Mouse (Mus musculus): ENCODE measurements at regions not wholly inside any gene's neighbourhood (a gene's known extent, or its start where the extent isn't known, plus 50 kb on each side); places are given as distances from the start of the nearest gene placed in this dataset.
"Not testable (repeated sequence)": the region's sequence is repeated elsewhere in the genome, so short reads cannot be mapped to it uniquely, and the experiment has no call there.

- no peak for DNase-seq
Measured at GRCm38 (mm10) chr17:52351293-52351692, 251.2 kb upstream of the Kcnh8 start.

GRCm38 (mm10) chr17:52350696-52351095 lies 251.8 kb upstream of the Kcnh8 start:
- DNase-seq = no peak

GRCm38 (mm10) chr17:52349872-52350271 lies 252.6 kb upstream of the Kcnh8 start:
- no peak for DNase-seq

- DNase-seq = no peak
Measured at GRCm38 (mm10) chr17:52348481-52349083, 253.9 kb upstream of the Kcnh8 start.

GRCm38 (mm10) chr17:52320586-52320985 lies 281.9 kb upstream of the Kcnh8 start:
- no peak for DNase-seq

- DNase-seq = no peak
Measured at GRCm38 (mm10) chr17:52316976-52317375, 285.5 kb upstream of the Kcnh8 start.

- DNase-seq = no peak
Measured at GRCm38 (mm10) chr17:52315879-52316278, 286.6 kb upstream of the Kcnh8 start.

GRCm38 (mm10) chr17:52315456-52315855 lies 287.1 kb upstream of the Kcnh8 start:
- DNase-seq = not testable (repeated sequence)

- no peak for DNase-seq
Measured at GRCm38 (mm10) chr17:52312043-52312442, 290.5 kb upstream of the Kcnh8 start.

- no peak for DNase-seq
Measured at GRCm38 (mm10) chr17:52308789-52309188, 293.7 kb upstream of the Kcnh8 start.

GRCm38 (mm10) chr17:52304133-52304532 lies 298.4 kb upstream of the Kcnh8 start:
- no peak for DNase-seq

- DNase-seq = no peak
Measured at GRCm38 (mm10) chr17:52303320-52303719, 299.2 kb upstream of the Kcnh8 start.

- DNase-seq = no peak
Measured at GRCm38 (mm10) chr17:52299769-52300168, 302.7 kb upstream of the Kcnh8 start.

GRCm38 (mm10) chr17:52285392-52285791 lies 317.1 kb upstream of the Kcnh8 start:
- DNase-seq = no peak

- no peak for DNase-seq
Measured at GRCm38 (mm10) chr17:52282264-52282663, 320.2 kb upstream of the Kcnh8 start.

- no peak for DNase-seq
Measured at GRCm38 (mm10) chr17:52278523-52278922, 324.0 kb upstream of the Kcnh8 start.

- DNase-seq = no peak
Measured at GRCm38 (mm10) chr17:52268792-52269191, 333.7 kb upstream of the Kcnh8 start.

GRCm38 (mm10) chr17:52251284-52251683 lies 351.2 kb upstream of the Kcnh8 start:
- DNase-seq = no peak

- DNase-seq = no peak
Measured at GRCm38 (mm10) chr17:52225584-52225983, 376.9 kb upstream of the Kcnh8 start.

GRCm38 (mm10) chr17:52220422-52220821 lies 382.1 kb upstream of the Kcnh8 start:
- no peak for DNase-seq

- DNase-seq = no peak
Measured at GRCm38 (mm10) chr17:52217411-52217810, 384.3 kb upstream of the Satb1 start.

GRCm38 (mm10) chr17:52212944-52213343 lies 379.9 kb upstream of the Satb1 start:
- no peak for DNase-seq

- DNase-seq = no peak
Measured at GRCm38 (mm10) chr17:52210483-52210882, 377.4 kb upstream of the Satb1 start.

- no peak for DNase-seq
Measured at GRCm38 (mm10) chr17:52197731-52198130, 364.6 kb upstream of the Satb1 start.

GRCm38 (mm10) chr17:52196811-52197210 lies 363.7 kb upstream of the Satb1 start:
- DNase-seq = peak in 1 of 2 experiments; percentile 20

Data from kidney, postnatal 36 days (tissue).